Mouse (Mus musculus): Measurements from ENCODE around the gene Tnfrsf11a. TPM values are rescaled to one million over a fixed set of nuclear protein-coding genes. Genes with fewer than 3 reads are reported as not detected.

Tnfrsf11a gene
- total and polyA plus RNA-seq, 2 experiments from 2014 or later = 1.3 to 2.6 TPM

- no peaks in the 10 kb centered on the region for H3K4me1 ChIP-seq (ENCODE audit: insufficient read depth, low read length)
- H3K9ac ChIP-seq (replicated peaks; ENCODE audit: low read length, poor library complexity, severe bottlenecking) = no peak overlapping the region
- DNase-seq (ENCODE audit: low spot score) (no peak), ATAC-seq (ENCODE audit: low FRiP score) (no peak)
- peaks cover 26% of the 10 kb centered on the region for H3K36me3 ChIP-seq (ENCODE audit: insufficient read depth, low read length)
- 90% methylated on average over 5 of the region's 5 CpGs for WGBS
- no peak overlapping the region for H3K27ac ChIP-seq (ENCODE audit: low read depth, low read length)
- H3K4me3 ChIP-seq (ENCODE audit: low read depth, low read length) = no peak overlapping the region
- no peak for TF ChIP-seq CTCF (IDR thresholded peaks at IDR 0.05)
- H3K27me3 ChIP-seq (ENCODE audit: insufficient read depth, low read length) = no peaks in the 10 kb centered on the region
- no peaks in the 10 kb centered on the region for H3K9me3 ChIP-seq (ENCODE audit: low read length)
- H3K4me2 ChIP-seq (ENCODE audit: low read depth, low read length, poor library complexity, severe bottlenecking) = no peak overlapping the region
Observed at GRCm38 (mm10) chr1:105746858-105747596, 33.5 kb upstream of the Tnfrsf11a start.

DNA sequence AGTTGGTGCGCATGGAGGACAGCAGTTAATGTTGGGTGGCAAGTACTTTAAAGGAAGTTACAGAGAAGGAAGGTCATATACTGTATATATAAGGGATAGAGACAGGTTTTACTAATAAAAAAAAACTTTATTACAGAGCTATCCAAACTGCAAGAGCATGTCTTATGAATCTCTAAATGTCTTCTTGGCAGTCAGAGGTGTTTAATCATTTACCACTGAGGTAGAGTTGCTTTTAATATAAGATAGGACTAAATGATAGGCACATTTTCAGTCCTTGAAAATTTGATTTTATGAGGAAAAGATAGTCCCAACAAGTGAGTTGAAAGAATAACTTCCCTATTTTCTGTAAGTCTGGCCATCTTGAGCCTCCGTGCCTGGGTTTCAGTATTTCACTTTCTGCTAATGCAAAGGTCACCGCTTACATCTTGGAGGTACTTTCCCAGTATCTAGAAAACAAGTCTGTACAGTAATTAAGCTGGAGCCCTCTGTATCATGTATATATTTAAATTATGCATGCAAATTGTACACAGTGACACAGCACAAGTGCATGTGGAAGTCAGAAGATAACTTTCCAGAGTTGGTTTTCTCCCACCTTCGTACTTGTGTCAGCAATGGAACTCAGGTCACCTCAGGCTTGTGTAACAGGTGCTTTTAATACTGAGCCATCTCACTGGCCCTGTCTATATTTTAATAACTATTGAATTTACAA is 32.3 kb upstream of the Tnfrsf11a start:
- WGBS = 97% methylated on average over 4 of the region's 4 CpGs
- Histone ChIP-seq H3K9me3 (ENCODE audit: low read length) (no peaks in the 10 kb centered on the region), H3K27me3 (ENCODE audit: insufficient read depth, low read length) (no peaks in the 10 kb centered on the region), H3K4me2 (ENCODE audit: low read depth, low read length, poor library complexity, severe bottlenecking) (no peak overlapping the region), H3K4me3 (ENCODE audit: low read depth, low read length) (no peak overlapping the region), H3K36me3 (ENCODE audit: insufficient read depth, low read length) (peaks cover 23% of the 10 kb centered on the region), H3K9ac (replicated peaks; ENCODE audit: low read length, poor library complexity, severe bottlenecking) (no peak overlapping the region), H3K4me1 (ENCODE audit: insufficient read depth, low read length) (no peaks in the 10 kb centered on the region), H3K27ac (ENCODE audit: low read depth, low read length) (no peak overlapping the region)
- ATAC-seq (ENCODE audit: low FRiP score) (no peak), DNase-seq (ENCODE audit: low spot score) (no peak)
- no peak for TF ChIP-seq CTCF (IDR thresholded peaks at IDR 0.05)

- WGBS = 82% methylated on average over 4 of the region's 4 CpGs
- no peak for TF ChIP-seq CTCF (IDR thresholded peaks at IDR 0.05)
Observed at GRCm38 (mm10) chr1:105752196-105752595, 28.3 kb upstream of the Tnfrsf11a start.

GRCm38 (mm10) chr1:105752944-105753343 is 27.6 kb upstream of the Tnfrsf11a start:
- TF ChIP-seq CTCF (IDR thresholded peaks at IDR 0.05) = no peak
- no peak for ATAC-seq (ENCODE audit: low FRiP score)
- H3K9me3 ChIP-seq (ENCODE audit: low read length) = no peaks in the 10 kb centered on the region
- no peaks in the 10 kb centered on the region for H3K27me3 ChIP-seq (ENCODE audit: insufficient read depth, low read length)
- H3K36me3 ChIP-seq (ENCODE audit: insufficient read depth, low read length) = peaks cover 3% of the 10 kb centered on the region; the same call in 1 of the 2 replicates
- no peak overlapping the region for H3K27ac ChIP-seq (ENCODE audit: low read depth, low read length)
- no peak for DNase-seq (ENCODE audit: low spot score)
- no peak overlapping the region for H3K4me3 ChIP-seq (ENCODE audit: low read depth, low read length)
- WGBS = 85% methylated on average over 1 of the region's 1 CpGs
- no peaks in the 10 kb centered on the region for H3K4me1 ChIP-seq (ENCODE audit: insufficient read depth, low read length)
- H3K9ac ChIP-seq (replicated peaks; ENCODE audit: low read length, poor library complexity, severe bottlenecking) = no peak overlapping the region
- no peak overlapping the region for H3K4me2 ChIP-seq (ENCODE audit: low read depth, low read length, poor library complexity, severe bottlenecking)

More at GRCm38 (mm10) chr1:105752196-105752595, 28.3 kb upstream of the Tnfrsf11a start:
- peaks cover 3% of the 10 kb centered on the region; the same call in 1 of the 2 replicates for H3K36me3 ChIP-seq (ENCODE audit: insufficient read depth, low read length)
- H3K4me1 ChIP-seq (ENCODE audit: insufficient read depth, low read length) = no peaks in the 10 kb centered on the region
- H3K27ac ChIP-seq (ENCODE audit: low read depth, low read length) = no peak overlapping the region
- H3K27me3 ChIP-seq (ENCODE audit: insufficient read depth, low read length) = no peaks in the 10 kb centered on the region
- DNase-seq (ENCODE audit: low spot score) (no peak), ATAC-seq (ENCODE audit: low FRiP score) (no peak)
- no peak overlapping the region for H3K4me2 ChIP-seq (ENCODE audit: low read depth, low read length, poor library complexity, severe bottlenecking)
- H3K4me3 ChIP-seq (ENCODE audit: low read depth, low read length) = no peak overlapping the region
- H3K9me3 ChIP-seq (ENCODE audit: low read length) = no peaks in the 10 kb centered on the region
- no peak overlapping the region for H3K9ac ChIP-seq (replicated peaks; ENCODE audit: low read length, poor library complexity, severe bottlenecking)

GRCm38 (mm10) chr1:105758798-105759197 is 21.7 kb upstream of the Tnfrsf11a start:
- H3K9me3 ChIP-seq (ENCODE audit: low read length) = no peaks in the 10 kb centered on the region
- ATAC-seq (ENCODE audit: low FRiP score) = no peak

More at GRCm38 (mm10) chr1:105758798-105759197, 21.7 kb upstream of the Tnfrsf11a start:
- WGBS = 89% methylated on average over 4 of the region's 4 CpGs
- Histone ChIP-seq H3K36me3 (ENCODE audit: insufficient read depth, low read length) (no peaks in the 10 kb centered on the region; the same call in 1 of the 2 replicates), H3K27ac (ENCODE audit: low read depth, low read length) (no peak overlapping the region), H3K27me3 (ENCODE audit: insufficient read depth, low read length) (no peaks in the 10 kb centered on the region), H3K4me1 (ENCODE audit: insufficient read depth, low read length) (no peaks in the 10 kb centered on the region), H3K4me3 (ENCODE audit: low read depth, low read length) (no peak overlapping the region), H3K4me2 (ENCODE audit: low read depth, low read length, poor library complexity, severe bottlenecking) (no peak overlapping the region), H3K9ac (replicated peaks; ENCODE audit: low read length, poor library complexity, severe bottlenecking) (no peak overlapping the region)
- DNase-seq (ENCODE audit: low spot score) = no peak
- no peak for TF ChIP-seq CTCF (IDR thresholded peaks at IDR 0.05)
